Mouse (Mus musculus): Measurements from ENCODE around the gene Atp7a.

GRCm38 (mm10) chrX:106164555-106164954 is 137.5 kb downstream of the Atp7a start:
- TF ChIP-seq POLR2A (IDR thresholded peaks at IDR 0.05; ENCODE audit: low read depth, low read length) (no peak), CTCF (conservative IDR thresholded peaks at IDR 0.05; ENCODE audit: insufficient read depth, insufficient read length, low read depth, low read length) (no peak)
